Mouse (Mus musculus) midbrain, embryonic 12.5 days (tissue): Measurements from ENCODE around the gene Gen1. TPM values are rescaled to one million over a fixed set of nuclear protein-coding genes. Genes with fewer than 3 reads are reported as not detected.

Experiments
- ATAC-seq: fragments of 200-750 bp; cut with Nextera tagmentation; 2 replicates; pipeline ENCODE4 v1.8.0; 2017; ENCODE audit warnings: low read depth, moderate TSS enrichment, moderate library complexity; ENCODE audit not compliant: low FRiP score
- H3K27ac ChIP-seq: fragments of 300-500 bp; sonication (generic); replicated peaks from 2 replicates; pipeline ENCODE4 v1.5.1; 2016; ENCODE audit warnings: mild to moderate bottlenecking
- H3K27me3 ChIP-seq: fragments of 300-500 bp; sonication (generic); 2 replicates; pipeline ENCODE4 v1.6.1; 2016; ENCODE audit warnings: mild to moderate bottlenecking
- H3K36me3 ChIP-seq: fragments of 300-500 bp; sonication (generic); 2 replicates; pipeline ENCODE4 v1.6.1; 2016
- H3K4me1 ChIP-seq: fragments of 300-500 bp; sonication (generic); 2 replicates; pipeline ENCODE4 v1.6.1; 2016
- H3K4me2 ChIP-seq: fragments of 300-500 bp; sonication (generic); replicated peaks from 2 replicates; pipeline ENCODE4 v1.6.1; 2016; ENCODE audit warnings: mild to moderate bottlenecking, moderate library complexity
- H3K4me3 ChIP-seq: fragments of 300-500 bp; sonication (generic); 2 replicates; pipeline ENCODE4 v1.5.1; 2016; ENCODE audit warnings: mild to moderate bottlenecking
- H3K9ac ChIP-seq: fragments of 300-500 bp; sonication (generic); replicated peaks from 2 replicates; pipeline ENCODE4 v1.6.1; 2016; ENCODE audit warnings: mild to moderate bottlenecking, moderate library complexity
- H3K9me3 ChIP-seq: fragments of 300-500 bp; sonication (generic); 2 replicates; pipeline ENCODE4 v1.6.1; 2016; ENCODE audit warnings: mild to moderate bottlenecking
- WGBS: fragments of 180-500 bp; shearing (Covaris S2); methylation state at CpG from one replicate; pipeline ENCODE4 v1.1.7; 2016; 5-methylcytosine and 5-hydroxymethylcytosine counted together
- polyA plus RNA-seq: library from polyadenylated mRNA; unstranded; fragments of >200 nt; fragmentation: Nextera tagmentation; extraction: Ambion mirVana; gene quantifications from 2 replicates; pipeline ENCODE4 v1.2.1, GENCODE M21; 2016

Gen1 gene
- polyA plus RNA-seq, 1 experiment from 2014 or later = 10.9 TPM

DNA sequence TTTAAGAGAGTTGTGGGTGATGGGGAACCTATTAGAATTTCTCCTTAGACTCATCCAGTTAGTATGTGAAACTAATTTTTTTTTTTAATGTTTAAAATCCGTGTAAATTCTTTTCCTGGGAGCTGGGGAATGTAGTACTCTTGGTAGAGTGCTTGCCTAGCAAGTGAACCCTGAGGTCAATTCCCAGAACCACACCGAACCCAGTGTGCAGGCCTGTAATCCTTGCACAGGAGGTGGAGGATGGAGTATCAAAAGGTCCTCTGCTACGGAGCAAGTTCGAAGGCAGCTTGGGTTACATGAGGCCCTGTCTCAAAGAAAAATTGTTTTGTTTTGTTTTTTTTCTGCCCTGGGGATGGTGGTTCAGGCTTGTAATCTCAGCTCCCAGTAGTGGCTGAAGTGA is 1.4 kb upstream of the Gen1 start:
- no peaks in the 10 kb centered on the region for H3K36me3 ChIP-seq
- no peaks in the 10 kb centered on the region for H3K27me3 ChIP-seq
- peak overlapping the region; percentile 91; the same call in 1 of the 2 replicates for H3K27ac ChIP-seq
- WGBS = 4% methylated on average over 4 of the region's 4 CpGs
- ATAC-seq = no peak
- H3K4me3 ChIP-seq = peak overlapping the region; percentile 94
- H3K9me3 ChIP-seq = no peaks in the 10 kb centered on the region
- peak overlapping the region; percentile 85 for H3K4me2 ChIP-seq
- peak overlapping the region; percentile 97 for H3K9ac ChIP-seq
- H3K4me1 ChIP-seq = peaks cover 33% of the 10 kb centered on the region

DNA sequence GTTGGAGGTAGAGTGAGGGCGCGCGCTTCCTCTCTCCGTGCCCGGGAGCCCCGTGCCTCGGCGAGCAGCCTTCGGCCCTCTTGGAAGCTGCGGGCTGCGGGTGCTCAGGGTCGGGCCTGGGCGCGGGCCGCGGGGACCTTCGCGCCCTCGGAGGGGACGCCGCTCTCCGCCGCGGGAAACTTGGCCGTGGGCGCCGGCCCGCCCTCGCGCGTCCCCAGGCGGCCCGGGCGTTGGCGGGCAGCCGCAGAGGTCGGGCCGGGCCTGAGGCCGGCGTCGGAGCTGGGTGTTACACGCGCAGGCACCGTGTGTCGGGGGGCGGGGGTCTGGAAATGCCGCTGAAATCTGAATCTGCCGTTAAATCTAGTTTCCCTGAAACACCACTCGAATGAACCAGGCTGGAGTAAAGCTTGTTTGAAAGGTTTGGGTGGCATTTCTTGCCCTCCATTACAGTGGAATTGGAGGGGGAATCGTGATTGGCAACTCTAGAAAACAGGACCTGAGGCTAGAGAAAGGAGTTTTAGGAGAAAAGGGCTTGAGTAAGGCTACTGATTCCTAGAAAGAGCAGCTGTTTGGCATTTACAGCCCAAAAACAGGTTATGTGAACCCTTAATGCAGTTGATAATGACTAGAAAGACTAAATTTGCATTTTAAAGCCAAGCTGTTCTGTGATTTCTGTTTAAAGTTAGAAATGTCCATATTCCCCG is 833 bp upstream of the Gen1 start:
- ATAC-seq = peak; percentile 76; the same call in 1 of the 2 replicates
- peak overlapping the region; percentile 97 for H3K9ac ChIP-seq
- no peaks in the 10 kb centered on the region for H3K9me3 ChIP-seq
- H3K4me3 ChIP-seq = peak overlapping the region; percentile 94
- no peaks in the 10 kb centered on the region for H3K27me3 ChIP-seq
- peaks cover 33% of the 10 kb centered on the region for H3K4me1 ChIP-seq
- H3K27ac ChIP-seq = peak overlapping the region; percentile 91
- WGBS = under 1% methylated on average over 47 of the region's 51 CpGs
- H3K4me2 ChIP-seq = peak overlapping the region; percentile 85
- no peaks in the 10 kb centered on the region for H3K36me3 ChIP-seq

DNA sequence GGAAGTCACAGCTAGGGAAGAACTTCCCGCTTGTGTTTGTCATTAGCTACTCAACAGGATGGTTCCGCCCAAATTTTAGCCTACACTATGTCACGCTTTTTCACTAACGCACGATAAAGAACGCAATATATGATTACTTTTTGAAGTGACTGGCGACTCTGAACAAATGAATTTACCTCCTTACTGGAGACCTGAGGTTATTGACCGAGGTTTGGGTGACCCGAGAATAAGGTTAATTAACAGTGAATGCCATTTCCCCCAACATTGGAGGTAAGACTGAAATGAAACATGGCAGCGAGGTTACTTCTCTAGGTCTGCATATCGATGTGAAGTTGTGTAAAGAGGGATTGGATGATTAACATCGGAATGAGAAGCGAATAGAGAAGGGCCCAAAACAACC is 706 bp downstream of the Gen1 start:
- Histone ChIP-seq H3K4me1 (peaks cover 33% of the 10 kb centered on the region), H3K9ac (peak overlapping the region; percentile 97), H3K9me3 (no peaks in the 10 kb centered on the region), H3K36me3 (no peaks in the 10 kb centered on the region), H3K27ac (no peak overlapping the region), H3K4me2 (peak overlapping the region; percentile 85), H3K4me3 (peak overlapping the region; percentile 94), H3K27me3 (no peaks in the 10 kb centered on the region)
- ATAC-seq = no peak
- WGBS = 6% methylated on average over 13 of the region's 13 CpGs

DNA sequence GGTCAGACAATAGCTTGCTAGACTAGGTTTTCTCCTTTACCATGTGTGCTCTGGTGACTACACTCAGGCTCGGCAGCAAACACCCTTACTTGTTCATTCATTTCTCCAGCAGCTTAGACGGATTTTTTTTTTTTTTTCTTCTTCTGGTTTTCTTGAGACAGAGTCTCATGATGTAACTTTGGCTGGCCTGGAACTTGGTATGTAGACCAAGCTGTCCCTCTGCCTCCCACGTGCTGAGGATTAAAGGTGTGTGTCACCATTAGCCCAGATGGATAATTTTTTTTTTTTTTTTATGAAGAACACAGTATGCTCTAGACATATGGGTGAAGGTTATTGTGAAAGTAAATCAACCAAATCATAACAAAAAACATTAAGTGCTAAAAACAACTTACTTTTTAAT is 15.3 kb downstream of the Gen1 start:
- ATAC-seq = no peak
- no peak overlapping the region for H3K27ac ChIP-seq
- H3K4me1 ChIP-seq = no peaks in the 10 kb centered on the region
- peaks cover 17% of the 10 kb centered on the region for H3K36me3 ChIP-seq
- H3K9me3 ChIP-seq = no peaks in the 10 kb centered on the region
- no peak overlapping the region for H3K9ac ChIP-seq
- no peaks in the 10 kb centered on the region for H3K27me3 ChIP-seq
- no peak overlapping the region for H3K4me3 ChIP-seq
- WGBS = 84% methylated on average over 3 of the region's 3 CpGs
- no peak overlapping the region for H3K4me2 ChIP-seq

DNA sequence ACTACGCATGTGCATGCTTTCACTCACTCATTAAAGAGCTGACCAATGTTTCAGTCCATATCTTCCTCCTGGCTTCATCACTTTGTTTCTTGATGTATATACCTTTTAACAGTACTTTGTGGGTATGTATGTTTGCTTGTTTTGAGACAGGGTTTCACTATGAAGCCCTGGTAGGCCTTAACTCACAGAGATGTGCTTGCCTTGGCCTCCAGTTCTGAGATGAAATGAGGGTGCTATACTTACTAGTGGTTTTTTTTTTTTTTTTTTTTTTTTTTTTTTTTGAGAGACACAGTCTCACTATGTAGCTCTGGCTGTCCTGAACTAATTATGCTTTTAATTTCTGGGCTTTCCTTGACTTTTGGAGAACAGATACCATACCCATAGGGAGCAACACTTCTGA is 18.1 kb downstream of the Gen1 start:
- Histone ChIP-seq H3K4me3 (no peak overlapping the region), H3K27ac (no peak overlapping the region), H3K4me2 (no peak overlapping the region), H3K27me3 (no peaks in the 10 kb centered on the region), H3K4me1 (no peaks in the 10 kb centered on the region), H3K36me3 (peaks cover 22% of the 10 kb centered on the region), H3K9me3 (no peaks in the 10 kb centered on the region), H3K9ac (no peak overlapping the region)
- no peak for ATAC-seq
- 98% methylated on average over 1 of the region's 1 CpGs for WGBS

DNA sequence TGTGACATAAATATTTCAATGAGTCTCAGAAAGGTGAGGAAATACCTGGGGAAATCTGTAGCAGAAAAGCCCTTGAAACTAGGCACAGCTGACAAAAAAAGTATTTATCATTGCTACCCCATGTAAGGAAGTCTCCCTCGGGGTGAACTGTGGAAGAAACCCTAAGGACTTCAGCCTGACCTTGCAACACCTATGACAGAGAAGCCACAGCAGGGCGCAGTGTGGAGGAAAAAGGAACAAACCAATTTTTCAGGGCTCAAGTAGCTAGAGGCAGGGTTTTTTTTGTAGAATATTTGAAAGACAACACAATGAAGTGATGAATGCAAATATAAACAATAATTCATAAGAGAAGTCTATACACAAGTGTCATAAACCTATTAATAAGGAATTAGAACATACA is 29.6 kb downstream of the Gen1 start:
- no peaks in the 10 kb centered on the region for H3K36me3 ChIP-seq
- WGBS = 85% methylated on average over 2 of the region's 2 CpGs
- no peak overlapping the region for H3K4me3 ChIP-seq
- H3K27ac ChIP-seq = no peak overlapping the region
- no peaks in the 10 kb centered on the region for H3K4me1 ChIP-seq
- no peaks in the 10 kb centered on the region for H3K27me3 ChIP-seq
- no peak overlapping the region for H3K9ac ChIP-seq
- no peak for ATAC-seq
- H3K4me2 ChIP-seq = no peak overlapping the region
- no peaks in the 10 kb centered on the region for H3K9me3 ChIP-seq

DNA sequence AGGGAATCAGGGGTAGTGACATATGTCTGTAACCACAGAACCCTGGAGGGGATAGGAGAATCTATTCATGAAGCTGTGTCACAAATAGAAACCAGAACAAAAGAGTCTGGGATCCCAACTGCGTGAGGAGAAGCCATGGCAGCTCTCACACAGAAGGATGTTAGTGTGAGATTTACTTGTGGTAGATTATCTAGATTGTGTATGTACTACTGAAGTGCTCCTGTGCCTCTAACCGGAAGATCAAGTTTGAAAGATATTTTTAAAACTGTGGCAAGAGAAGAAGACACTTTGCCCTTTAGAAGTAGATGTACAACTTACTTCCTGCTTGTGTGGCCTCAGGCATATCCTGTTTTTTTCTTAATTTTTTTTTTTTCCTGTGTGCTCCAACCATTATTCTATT is 35.3 kb downstream of the Gen1 start:
- Histone ChIP-seq H3K27ac (no peak overlapping the region), H3K4me2 (no peak overlapping the region), H3K9me3 (no peaks in the 10 kb centered on the region), H3K36me3 (no peaks in the 10 kb centered on the region), H3K9ac (no peak overlapping the region), H3K4me3 (no peak overlapping the region), H3K4me1 (no peaks in the 10 kb centered on the region), H3K27me3 (no peaks in the 10 kb centered on the region)
- ATAC-seq = no peak
- 79% methylated on average over 2 of the region's 2 CpGs for WGBS

DNA sequence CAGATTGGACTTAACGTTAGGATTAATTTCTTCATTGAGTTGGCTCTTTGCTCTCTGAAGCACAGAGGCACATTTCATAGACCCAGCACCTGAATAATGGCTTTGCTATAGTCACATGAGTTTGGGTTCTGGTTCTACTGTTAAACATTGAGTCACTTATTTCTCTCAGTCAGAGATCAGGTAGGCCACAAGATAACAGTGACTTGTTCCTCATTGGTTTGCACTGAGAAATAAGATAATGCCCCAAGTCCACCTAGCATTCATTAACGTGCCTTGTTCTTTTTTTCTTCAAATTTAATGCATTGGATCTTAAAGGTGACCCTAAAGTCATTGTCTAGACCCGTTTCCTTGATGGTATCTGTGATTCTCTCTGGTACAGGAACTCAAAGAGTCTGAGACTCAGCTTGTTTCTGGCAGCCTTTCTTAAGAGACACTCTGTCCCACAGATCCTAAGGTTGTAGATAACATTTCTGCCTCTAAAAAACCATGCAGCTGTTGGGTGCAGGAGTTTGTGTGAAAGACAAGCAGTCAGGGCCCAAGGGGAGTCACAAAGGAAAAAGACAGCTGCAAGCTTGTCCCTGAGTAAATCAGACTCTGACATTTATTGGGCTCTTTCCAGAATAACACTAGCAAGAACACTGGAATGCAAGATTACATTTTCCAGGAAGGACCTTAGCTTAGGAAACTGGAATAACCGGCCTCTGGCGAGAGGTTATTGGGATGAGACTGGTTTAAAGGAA is 38.9 kb downstream of the Gen1 start:
- Histone ChIP-seq H3K4me2 (no peak overlapping the region), H3K36me3 (no peaks in the 10 kb centered on the region), H3K27me3 (no peaks in the 10 kb centered on the region), H3K4me3 (no peak overlapping the region), H3K9ac (no peak overlapping the region), H3K4me1 (peaks cover 9% of the 10 kb centered on the region), H3K9me3 (no peaks in the 10 kb centered on the region), H3K27ac (no peak overlapping the region)
- WGBS = 85% methylated on average over 5 of the region's 5 CpGs
- ATAC-seq = no peak

DNA sequence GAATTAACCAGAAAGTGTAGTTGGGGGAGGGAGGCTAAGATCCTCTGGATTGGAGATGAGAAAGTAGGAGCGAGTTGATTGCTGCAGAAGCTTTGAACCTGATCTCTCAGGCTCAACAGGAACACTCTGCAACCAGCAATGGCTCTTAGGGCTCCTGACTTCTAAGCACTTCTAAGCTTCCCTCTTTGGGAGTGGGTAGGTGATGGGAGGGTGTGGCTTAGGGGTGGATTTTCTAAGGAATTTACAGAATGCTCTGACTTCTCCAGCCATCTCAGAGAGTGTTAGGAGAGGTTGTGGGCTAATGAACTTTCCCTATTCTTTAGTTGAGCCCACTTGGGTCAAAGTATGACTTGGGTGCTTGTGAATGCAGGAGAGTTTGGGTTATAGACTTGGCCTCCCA is 39.5 kb downstream of the Gen1 start:
- Histone ChIP-seq H3K4me3 (no peak overlapping the region), H3K9me3 (no peaks in the 10 kb centered on the region), H3K36me3 (no peaks in the 10 kb centered on the region), H3K9ac (no peak overlapping the region), H3K27me3 (no peaks in the 10 kb centered on the region), H3K4me2 (no peak overlapping the region), H3K4me1 (peaks cover 14% of the 10 kb centered on the region), H3K27ac (no peak overlapping the region)
- WGBS = 43% methylated on average over 1 of the region's 1 CpGs
- ATAC-seq = no peak

DNA sequence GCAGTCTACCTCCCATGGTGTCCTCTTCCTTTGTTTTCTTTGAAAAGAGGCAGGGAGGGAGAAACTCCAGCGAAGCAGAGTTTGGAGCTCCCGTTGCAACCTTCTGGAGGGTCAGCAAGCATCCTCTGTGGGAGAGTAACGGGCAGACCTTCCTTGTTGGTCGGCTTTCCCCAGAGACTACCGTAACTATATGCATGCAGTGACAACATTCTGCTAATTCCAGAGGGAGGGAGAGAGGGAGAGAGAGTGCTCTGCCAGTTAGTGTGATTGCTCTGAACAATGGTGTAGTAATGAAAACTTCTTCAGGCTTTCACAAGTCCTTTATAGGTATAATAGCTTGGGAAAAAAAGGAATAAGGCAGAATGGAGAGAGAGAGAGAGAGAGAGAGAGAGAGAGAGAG is 40.9 kb downstream of the Gen1 start:
- no peak overlapping the region for H3K4me3 ChIP-seq
- 5% methylated on average over 5 of the region's 5 CpGs for WGBS
- H3K9me3 ChIP-seq = no peaks in the 10 kb centered on the region
- no peaks in the 10 kb centered on the region for H3K27me3 ChIP-seq
- no peak overlapping the region for H3K27ac ChIP-seq
- H3K4me2 ChIP-seq = no peak overlapping the region
- no peaks in the 10 kb centered on the region for H3K36me3 ChIP-seq
- H3K4me1 ChIP-seq = peaks cover 14% of the 10 kb centered on the region
- no peak overlapping the region for H3K9ac ChIP-seq
- no peak for ATAC-seq

DNA sequence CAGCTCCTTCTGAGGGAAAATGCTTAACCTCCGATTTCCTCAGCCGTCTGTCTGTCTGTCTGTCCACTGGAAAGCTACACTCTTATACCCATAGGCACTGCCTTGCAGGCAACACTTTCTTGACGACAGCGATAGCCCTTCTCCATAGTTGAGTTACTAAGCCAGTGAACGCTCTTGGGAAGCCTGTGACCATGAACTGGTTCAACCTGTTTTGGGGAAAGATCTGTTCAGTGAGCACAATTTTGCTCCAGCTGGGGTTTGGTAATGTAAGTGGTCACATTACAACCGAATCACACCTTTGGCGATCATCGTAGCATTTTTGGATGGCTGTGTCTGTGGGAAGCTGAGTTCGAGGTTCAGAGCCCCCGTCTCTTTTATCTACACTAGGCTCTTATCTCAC is 42.5 kb downstream of the Gen1 start:
- H3K27me3 ChIP-seq = no peaks in the 10 kb centered on the region
- no peaks in the 10 kb centered on the region for H3K9me3 ChIP-seq
- H3K27ac ChIP-seq = no peak overlapping the region
- ATAC-seq = no peak
- H3K36me3 ChIP-seq = no peaks in the 10 kb centered on the region
- no peak overlapping the region for H3K9ac ChIP-seq
- H3K4me3 ChIP-seq = no peak overlapping the region
- H3K4me1 ChIP-seq = peaks cover 14% of the 10 kb centered on the region
- H3K4me2 ChIP-seq = no peak overlapping the region
- 92% methylated on average over 10 of the region's 10 CpGs for WGBS

DNA sequence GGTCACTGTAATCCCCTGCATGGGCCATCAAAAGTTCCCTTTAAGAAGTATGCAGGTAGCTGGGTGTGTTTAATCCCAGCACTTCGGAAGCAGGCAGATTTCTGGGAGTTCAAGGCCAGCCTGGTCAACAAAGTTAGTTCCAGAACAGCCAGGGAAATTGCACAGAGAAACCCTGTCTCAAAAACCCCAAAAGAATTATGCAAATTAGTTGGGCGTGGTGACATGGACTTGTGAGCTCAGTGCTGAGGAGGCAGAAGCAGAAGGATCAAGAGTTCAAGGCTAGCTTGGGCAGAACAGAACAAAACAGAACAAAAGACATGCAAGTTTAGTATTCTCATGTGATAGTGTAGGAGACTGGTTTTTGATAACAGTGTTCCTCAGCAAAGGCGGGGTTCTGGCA is 43.0 kb downstream of the Gen1 start:
- Histone ChIP-seq H3K27ac (no peak overlapping the region), H3K9me3 (no peaks in the 10 kb centered on the region), H3K4me3 (no peak overlapping the region), H3K4me1 (peaks cover 14% of the 10 kb centered on the region), H3K4me2 (no peak overlapping the region), H3K9ac (no peak overlapping the region), H3K27me3 (no peaks in the 10 kb centered on the region), H3K36me3 (no peaks in the 10 kb centered on the region)
- WGBS = 66% methylated on average over 3 of the region's 3 CpGs
- no peak for ATAC-seq
